Mouse (Mus musculus) myocyte (in vitro differentiated cells): ENCODE data around the gene E130114P18Rik.

ENCODE experiments used
- CEBPB ChIP-seq: IDR thresholded peaks from 2 replicates; pipeline ENCODE4 v1.6.1; 2011; ENCODE audit warnings: mild to moderate bottlenecking, moderate library complexity; ENCODE audit not compliant: poor library complexity, insufficient read depth, severe bottlenecking
- E2F4 ChIP-seq: IDR thresholded peaks from one replicate; pipeline ENCODE4 v1.6.1; 2011; ENCODE audit warnings: mild to moderate bottlenecking, control low read depth, moderate library complexity; ENCODE audit not compliant: insufficient read depth
- MAX ChIP-seq: IDR thresholded peaks from one replicate; pipeline ENCODE4 v1.6.1; 2011; ENCODE audit warnings: low read depth, mild to moderate bottlenecking, control low read depth
- MYOD1 ChIP-seq, 3 experiments: IDR thresholded peaks; one replicate each; pipeline ENCODE4 v1.6.1; 2011; ENCODE audit warnings: control low read depth in 2 of 3, low read depth in 2 of 3, mild to moderate bottlenecking in 2 of 3, moderate library complexity in 1 of 3; ENCODE audit not compliant: insufficient read length in 2 of 3, control insufficient read depth in 1 of 3
- MYOG ChIP-seq, 3 experiments: IDR thresholded peaks; one replicate each; pipeline ENCODE4 v1.6.1; 2011; ENCODE audit warnings: control low read depth in 2 of 3, low read depth in 2 of 3, mild to moderate bottlenecking in 2 of 3; ENCODE audit not compliant: insufficient read length in 2 of 3, control insufficient read depth in 1 of 3, insufficient read depth in 1 of 3
- POLR2A ChIP-seq: IDR thresholded peaks from one replicate; pipeline ENCODE4 v1.6.1; 2011; ENCODE audit warnings: low read depth, mild to moderate bottlenecking, control low read depth, moderate library complexity; ENCODE audit not compliant: insufficient read length
- POLR2AphosphoS2 ChIP-seq: IDR thresholded peaks from one replicate; pipeline ENCODE4 v1.6.1; 2011; ENCODE audit warnings: low read depth, control low read depth; ENCODE audit not compliant: insufficient read length
- REST ChIP-seq: IDR thresholded peaks from one replicate; pipeline ENCODE4 v1.6.1; 2011; ENCODE audit warnings: mild to moderate bottlenecking, control low read depth, moderate library complexity; ENCODE audit not compliant: insufficient read depth, insufficient read length
- SRF ChIP-seq: IDR thresholded peaks from one replicate; pipeline ENCODE4 v1.6.1; 2011; ENCODE audit warnings: low read depth; ENCODE audit not compliant: control insufficient read depth, insufficient read length
- TCF12 ChIP-seq: IDR thresholded peaks from one replicate; pipeline ENCODE4 v1.6.1; 2011; ENCODE audit warnings: mild to moderate bottlenecking, control low read depth; ENCODE audit not compliant: poor library complexity, insufficient read depth, severe bottlenecking
- TCF3 ChIP-seq: IDR thresholded peaks from one replicate; pipeline ENCODE4 v1.6.1; 2011; ENCODE audit warnings: low read depth, control low read depth; ENCODE audit not compliant: insufficient read length
- USF1 ChIP-seq: IDR thresholded peaks from one replicate; pipeline ENCODE4 v1.6.1; 2011; ENCODE audit warnings: low read depth, mild to moderate bottlenecking, control low read depth, moderate library complexity

DNA sequence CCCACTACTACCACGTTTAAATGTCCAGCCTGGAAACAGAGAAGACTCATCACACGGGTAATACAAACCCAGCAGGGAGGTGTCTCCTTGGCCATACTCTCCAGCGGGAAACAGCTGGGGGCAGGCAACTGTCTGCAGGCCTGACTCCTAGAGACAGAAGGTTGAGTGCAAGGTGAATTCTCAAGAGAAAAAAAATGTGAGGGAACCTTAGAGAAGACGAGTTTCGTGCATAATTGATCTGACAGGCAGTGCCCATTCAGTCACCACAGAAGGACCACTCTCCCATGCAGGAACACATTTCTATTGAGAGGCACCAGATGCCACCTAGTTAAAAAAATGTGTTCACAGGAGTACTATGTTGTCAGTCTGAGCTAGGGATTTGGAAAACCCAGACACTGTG lies 105.4 kb downstream of the E130114P18Rik start:
- no peak for TF ChIP-seq E2F4
- TF ChIP-seq POLR2A: no peak
- no peak for TF ChIP-seq MAX
- no peak for TF ChIP-seq POLR2AphosphoS2
- no peak for TF ChIP-seq TCF12
- no peak for TF ChIP-seq MYOD1 (IDR thresholded peaks at IDR 0.05; ENCODE audit: control insufficient read depth in 1 of 3, insufficient read length in 2 of 3, low read depth in 2 of 3)
- TF ChIP-seq USF1: no peak
- TF ChIP-seq REST: no peak
- TF ChIP-seq SRF: no peak
- TF ChIP-seq MYOG (IDR thresholded peaks at IDR 0.05; ENCODE audit: control insufficient read depth in 1 of 3, insufficient read depth in 1 of 3, insufficient read length in 2 of 3, low read depth in 2 of 3): no peak
- TF ChIP-seq TCF3: no peak
- no peak for TF ChIP-seq CEBPB
